In the genomic region with DNA sequence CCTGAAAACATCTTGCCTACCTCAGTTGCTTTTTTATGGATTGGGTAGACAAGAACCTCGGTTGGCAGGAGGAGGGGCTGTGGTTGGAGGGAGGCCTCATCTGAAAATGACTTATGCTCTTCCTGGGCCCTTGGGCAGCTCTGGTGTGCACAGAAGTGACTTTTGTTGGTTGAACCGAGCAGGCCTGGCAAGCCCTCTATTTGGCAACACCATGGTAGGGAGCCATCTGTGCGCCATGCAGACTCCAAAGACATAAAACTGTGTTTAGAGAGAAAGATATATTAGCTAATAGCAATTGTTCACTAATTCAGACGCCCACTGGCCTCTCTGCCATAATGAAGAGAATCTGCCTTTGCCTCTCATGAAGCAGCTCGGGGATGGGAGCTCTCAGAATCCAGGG, we compare ENCODE assay signal across 19 mouse cellular contexts.
A peak's percentile ranks its signal among the peaks of the same experiment; 100 is the strongest.
DNase-seq lines count a peak whose midpoint lies in the region; ATAC-seq and TF ChIP-seq lines count a peak whose summit lies in the region.
"Had no signal": no experiment of that assay in that cellular context is flagged by ENCODE, and none has a peak within 500 bp of the region (broad histone marks: within the 10 kb centered on the region; RNA-seq: fewer than 3 reads in every experiment).

No protein-coding gene starts in this region.

- WGBS in kidney, adult 2 months, result 78% methylated on average over 5 of the region's 5 CpGs
- WGBS in intestine, embryonic 15.5 days, result 66% methylated on average over 5 of the region's 5 CpGs

- no peak overlapping the region for H3K4me2 ChIP-seq in intestine, embryonic 15.5 days (replicated peaks)
- H3K4me2 ChIP-seq: embryonic facial prominence, embryonic 15.5 days; hindbrain, embryonic 14.5 days; liver, embryonic 15.5 days had no signal

- peak; percentile 35 for DNase-seq in adipocyte (ENCODE audit: low spot score)
- DNase-seq in cerebellum, adult 11-12 months, result peak; percentile 84
- peak; percentile 63 to 68 for DNase-seq in cerebellum, postnatal 14 days
- peak; percentile 75 to 82 for DNase-seq in layer of hippocampus, adult 8-10 months (ENCODE audit: low spot score in 2 of 2)
- DNase-seq in frontal cortex, adult 2 months (ENCODE audit: extremely low spot score in 1 of 2, low spot score in 1 of 2), result no peak
- DNase-seq in kidney, adult 2 months, result no peak
- DNase-seq in adrenal gland, postnatal 14 days, result no peak
- DNase-seq: lung, postnatal 10 days; midbrain, embryonic 14.5 days; right cerebral cortex, postnatal 4 days had no signal

- H3K4me3 ChIP-seq in kidney, adult 2 months (ENCODE audit: insufficient read depth, low read depth, low read length), result no peak overlapping the region
- H3K4me3 ChIP-seq in intestine, embryonic 15.5 days (replicated peaks), result no peak overlapping the region
- H3K4me3 ChIP-seq: embryonic facial prominence, embryonic 15.5 days; forebrain, embryonic 10.5 days; heart, embryonic 12.5 days; liver, embryonic 15.5 days; myocyte had no signal

- TF ChIP-seq CTCF in kidney, adult 2 months (conservative IDR thresholded peaks at IDR 0.05; ENCODE audit: insufficient read depth, insufficient read length, low read depth, low read length), result no peak

- no peaks in the 10 kb centered on the region for H3K27me3 ChIP-seq in kidney, adult 2 months (replicated peaks; ENCODE audit: control insufficient read depth, insufficient read depth, low read length)
- no peaks in the 10 kb centered on the region for H3K27me3 ChIP-seq in intestine, embryonic 15.5 days (replicated peaks)
- H3K27me3 ChIP-seq: CH12.LX had no signal

- H3K27ac ChIP-seq in kidney, adult 2 months (ENCODE audit: insufficient read depth, low read depth, low read length), result no peak overlapping the region
- no peak overlapping the region for H3K27ac ChIP-seq in intestine, embryonic 15.5 days
- H3K27ac ChIP-seq: embryonic facial prominence, embryonic 15.5 days; forebrain, embryonic 10.5 days; hindbrain, embryonic 14.5 days; liver, embryonic 15.5 days; stomach, postnatal 0 days had no signal

- no peak overlapping the region for H3K9ac ChIP-seq in intestine, embryonic 15.5 days
- H3K9ac ChIP-seq: embryonic facial prominence, embryonic 15.5 days; heart, embryonic 12.5 days; hindbrain, embryonic 14.5 days; liver, embryonic 15.5 days had no signal

- H3K4me1 ChIP-seq in kidney, adult 2 months (ENCODE audit: control insufficient read depth, insufficient read depth, low read length), result peaks cover 5% of the 10 kb centered on the region; the same call in 1 of the 2 replicates
- H3K4me1 ChIP-seq in intestine, embryonic 15.5 days (replicated peaks), result peaks cover 2% of the 10 kb centered on the region; the same call in 1 of the 2 replicates
- H3K4me1 ChIP-seq: embryonic facial prominence, embryonic 15.5 days; forebrain, embryonic 10.5 days; liver, embryonic 15.5 days had no signal

- TF ChIP-seq POLR2A in kidney, adult 2 months (IDR thresholded peaks at IDR 0.05; ENCODE audit: low read depth, low read length), result no peak

- no peak for ATAC-seq in intestine, embryonic 15.5 days

- H3K36me3 ChIP-seq in kidney, adult 2 months (ENCODE audit: control insufficient read depth, insufficient read depth, low read length), result no peaks in the 10 kb centered on the region
- H3K36me3 ChIP-seq in intestine, embryonic 15.5 days, result no peaks in the 10 kb centered on the region
- H3K36me3 ChIP-seq: embryonic facial prominence, embryonic 15.5 days; forebrain, embryonic 10.5 days; liver, embryonic 15.5 days had no signal

- no peaks in the 10 kb centered on the region for H3K9me3 ChIP-seq in intestine, embryonic 15.5 days
- H3K9me3 ChIP-seq: embryonic facial prominence, embryonic 15.5 days; forebrain, embryonic 10.5 days; heart, embryonic 12.5 days; liver, embryonic 15.5 days had no signal

Comparison
In these comparisons a context has a peak if more than half of its experiments do, and no peak if none do; other contexts are left out.
1. DNase-seq: peak in adipocyte (single experiment), cerebellum, adult 11-12 months (single experiment), cerebellum, postnatal 14 days (2 of 2) and layer of hippocampus, adult 8-10 months (2 of 2); none in frontal cortex, adult 2 months (0 of 2), kidney, adult 2 months (single experiment) and adrenal gland, postnatal 14 days (single experiment).